Mouse (Mus musculus) kidney, postnatal 10 days (tissue): ENCODE measurements around the gene Hdac4.

Source experiments
- DNase-seq: peaks from one replicate; pipeline ENCODE4 v3.0.0; 2021; ENCODE audit warnings: mixed read lengths

Hdac4 gene

GRCm38 (mm10) chr1:92129751-92130150 lies 65.7 kb downstream of the Hdac4 start:
- no peak for DNase-seq

- DNase-seq: no peak
Measured at GRCm38 (mm10) chr1:92127785-92128184, 67.7 kb downstream of the Hdac4 start.

- no peak for DNase-seq
Measured at GRCm38 (mm10) chr1:92127366-92127765, 68.1 kb downstream of the Hdac4 start.

GRCm38 (mm10) chr1:92124497-92125201 lies 70.8 kb downstream of the Hdac4 start:
- DNase-seq: peak; percentile 51

GRCm38 (mm10) chr1:92119303-92119702 lies 76.2 kb downstream of the Hdac4 start:
- no peak for DNase-seq

- no peak for DNase-seq
Measured at GRCm38 (mm10) chr1:92117597-92117996, 77.9 kb downstream of the Hdac4 start.

GRCm38 (mm10) chr1:92116169-92116568 lies 79.3 kb downstream of the Hdac4 start:
- no peak for DNase-seq

GRCm38 (mm10) chr1:92114091-92114490 lies 81.4 kb downstream of the Hdac4 start:
- DNase-seq: no peak

GRCm38 (mm10) chr1:92113243-92114009 lies 82.1 kb downstream of the Hdac4 start:
- DNase-seq: no peak

- DNase-seq: no peak
Measured at GRCm38 (mm10) chr1:92112591-92112990, 82.9 kb downstream of the Hdac4 start.

- DNase-seq: no peak
Measured at GRCm38 (mm10) chr1:92111551-92111950, 83.9 kb downstream of the Hdac4 start.

GRCm38 (mm10) chr1:92111026-92111425 lies 84.5 kb downstream of the Hdac4 start:
- DNase-seq: no peak

- no peak for DNase-seq
Measured at GRCm38 (mm10) chr1:92109221-92109620, 86.3 kb downstream of the Hdac4 start.

GRCm38 (mm10) chr1:92108556-92108955 lies 86.9 kb downstream of the Hdac4 start:
- no peak for DNase-seq

- no peak for DNase-seq
Measured at GRCm38 (mm10) chr1:92107996-92108395, 87.5 kb downstream of the Hdac4 start.

GRCm38 (mm10) chr1:92107521-92107920 lies 88.0 kb downstream of the Hdac4 start:
- no peak for DNase-seq

- no peak for DNase-seq
Measured at GRCm38 (mm10) chr1:92106486-92107160, 88.9 kb downstream of the Hdac4 start.

- no peak for DNase-seq
Measured at GRCm38 (mm10) chr1:92104718-92105117, 90.8 kb downstream of the Hdac4 start.

- no peak for DNase-seq
Measured at GRCm38 (mm10) chr1:92103971-92104370, 91.5 kb downstream of the Hdac4 start.

- no peak for DNase-seq
Measured at GRCm38 (mm10) chr1:92103377-92103776, 92.1 kb downstream of the Hdac4 start.

- no peak for DNase-seq
Measured at GRCm38 (mm10) chr1:92102825-92103224, 92.7 kb downstream of the Hdac4 start.

- DNase-seq: no peak
Measured at GRCm38 (mm10) chr1:92100371-92100891, 95.1 kb downstream of the Hdac4 start.

- no peak for DNase-seq
Measured at GRCm38 (mm10) chr1:92099964-92100363, 95.5 kb downstream of the Hdac4 start.

GRCm38 (mm10) chr1:92099502-92099901 lies 96.0 kb downstream of the Hdac4 start:
- DNase-seq: no peak
